Mouse (Mus musculus): Measurements from ENCODE around the gene Epb41. TPM values are rescaled to one million over a fixed set of nuclear protein-coding genes. Genes with fewer than 3 reads are reported as not detected.

Epb41 gene
- 136 and 158 TPM in 2 replicates for polyA plus RNA-seq (2016; fragmentation: Nextera tagmentation; extraction: Ambion mirVana)

DNA sequence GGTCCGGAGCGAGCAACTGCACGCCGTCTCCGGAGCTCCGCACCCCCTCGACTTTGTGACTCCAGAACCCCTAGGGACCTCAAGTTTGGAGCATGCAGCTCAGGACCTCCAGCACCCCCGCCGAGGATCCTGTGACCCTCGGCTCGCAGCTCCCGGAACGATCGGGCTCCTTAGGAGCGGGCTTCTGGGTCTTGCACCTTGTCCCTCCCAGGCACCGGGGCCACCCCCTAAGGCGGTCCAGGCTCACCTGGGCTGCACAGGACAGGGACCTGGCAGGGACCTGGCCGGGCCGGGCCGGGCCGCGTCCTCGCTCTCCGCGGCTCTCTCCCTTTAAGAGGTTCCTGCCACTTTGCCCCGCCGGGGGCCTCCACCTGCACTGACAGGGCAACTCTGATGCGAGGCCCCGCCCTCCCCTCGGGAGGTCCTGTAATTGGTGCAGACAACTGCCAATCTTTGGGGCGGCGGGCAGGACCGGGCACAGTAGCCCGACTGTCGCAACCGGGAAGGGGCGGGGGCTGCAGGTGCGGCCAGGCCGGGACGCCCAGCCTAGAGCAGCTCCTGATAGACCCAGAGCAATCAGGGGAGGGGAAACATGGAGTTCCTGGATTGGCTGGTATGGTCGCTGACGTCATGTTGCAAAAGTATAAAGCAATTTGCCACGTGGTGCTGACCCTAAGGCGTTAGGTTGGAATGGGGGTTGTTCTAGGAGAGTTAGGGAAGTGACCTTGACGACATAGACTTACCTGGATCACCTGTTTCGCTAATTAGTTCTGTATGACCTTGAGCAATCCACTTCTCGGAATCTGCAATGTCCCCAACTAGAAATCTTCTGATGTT lies at the start of gene Epb41:
Epb41 (minus strand) TSS at position 389 of the 837 bp plus-strand sequence.
- H3K27ac ChIP-seq, result no peak within 1 kb of the TSS
- H3K4me2 ChIP-seq, result peak within 1 kb of the TSS; percentile 100
- peak within 1 kb of the TSS; percentile 66 for H3K9ac ChIP-seq
- H3K27me3 ChIP-seq, result peaks cover 89% of the 10 kb centered on the region
- H3K4me3 ChIP-seq (replicated peaks), result peak within 1 kb of the TSS; percentile 65
- no peaks in the 10 kb centered on the region for H3K9me3 ChIP-seq
- peak; percentile 91 for ATAC-seq (ENCODE audit: low FRiP score)
- H3K4me1 ChIP-seq, result peaks cover 33% of the 10 kb centered on the region
- 2% methylated on average over 41 of the region's 47 CpGs for WGBS
- H3K36me3 ChIP-seq (replicated peaks), result no peaks in the 10 kb centered on the region

DNA sequence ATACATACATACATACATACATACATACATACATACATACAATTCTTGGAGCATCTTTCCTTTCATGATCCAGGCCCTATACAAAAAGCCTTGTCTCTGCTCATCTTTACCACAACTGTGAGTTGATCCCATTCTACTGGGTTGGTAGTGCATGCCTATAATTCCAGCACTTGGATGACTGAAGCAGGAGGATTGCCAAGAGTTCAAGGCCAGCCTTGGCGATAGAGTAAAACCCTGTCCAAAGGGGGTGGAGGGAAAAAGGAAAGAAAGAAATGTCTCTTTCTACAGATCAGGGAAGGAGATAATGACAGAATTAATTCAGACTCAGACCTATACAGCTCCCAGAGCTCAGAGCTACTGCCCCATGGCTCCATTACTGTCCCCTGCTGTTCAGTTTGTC lies 48.0 kb upstream of the Epb41 start:
- Histone ChIP-seq H3K4me3 (replicated peaks) (no peak overlapping the region), H3K4me2 (no peak overlapping the region), H3K27ac (no peak overlapping the region), H3K9me3 (no peaks in the 10 kb centered on the region), H3K9ac (no peak overlapping the region), H3K4me1 (no peaks in the 10 kb centered on the region), H3K36me3 (replicated peaks) (no peaks in the 10 kb centered on the region), H3K27me3 (peaks cover 9% of the 10 kb centered on the region; the same call in 1 of the 2 replicates)
- ATAC-seq (ENCODE audit: low FRiP score), result no peak
- WGBS, result 93% methylated on average over 1 of the region's 1 CpGs

DNA sequence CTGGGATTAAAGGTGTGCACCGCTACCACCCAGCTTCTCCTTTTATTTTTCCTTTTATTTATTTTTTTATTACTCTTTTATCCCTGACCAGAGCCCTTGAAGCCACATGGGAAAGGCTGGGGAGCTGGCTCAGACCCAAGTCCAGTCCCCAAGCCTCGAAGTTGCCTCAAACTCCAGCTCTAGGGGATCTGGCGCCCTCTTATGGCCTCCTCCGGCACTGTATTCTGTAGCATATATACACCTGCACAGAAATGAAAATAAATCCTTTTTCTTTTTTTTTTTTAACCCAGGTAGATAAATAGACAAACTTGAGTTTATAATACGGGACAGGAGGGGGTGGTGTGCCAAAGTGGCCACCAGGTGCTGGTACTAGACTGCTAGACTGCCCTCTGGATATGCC lies 46.6 kb upstream of the Epb41 start:
- no peak overlapping the region for H3K27ac ChIP-seq
- H3K4me3 ChIP-seq (replicated peaks), result no peak overlapping the region
- H3K9ac ChIP-seq, result no peak overlapping the region
- no peaks in the 10 kb centered on the region for H3K9me3 ChIP-seq
- ATAC-seq (ENCODE audit: low FRiP score), result no peak
- no peaks in the 10 kb centered on the region for H3K36me3 ChIP-seq (replicated peaks)
- WGBS, result 82% methylated on average over 5 of the region's 5 CpGs
- H3K4me1 ChIP-seq, result no peaks in the 10 kb centered on the region
- no peak overlapping the region for H3K4me2 ChIP-seq
- peaks cover 16% of the 10 kb centered on the region; the same call in 1 of the 2 replicates for H3K27me3 ChIP-seq

DNA sequence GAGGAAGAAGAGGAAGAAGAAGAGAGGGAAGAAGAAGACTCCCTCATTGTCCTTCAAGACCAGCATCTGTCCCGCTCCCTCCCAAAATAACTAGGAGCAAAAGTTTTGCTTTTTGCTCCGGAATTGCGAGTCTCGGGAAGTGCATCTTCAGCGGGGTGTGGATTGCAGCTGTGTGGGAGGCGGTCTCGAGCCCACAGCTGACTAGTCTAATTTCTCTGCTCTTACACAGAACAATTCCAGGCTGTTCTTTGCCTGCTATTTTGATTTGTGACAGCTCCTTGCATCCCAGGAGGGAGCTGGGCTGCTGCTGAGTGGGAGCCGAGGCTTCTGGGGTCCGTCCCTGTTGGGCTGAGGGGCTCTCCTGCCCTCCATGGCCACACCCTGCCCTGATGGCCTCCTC lies 44.4 kb upstream of the Epb41 start:
- Histone ChIP-seq H3K36me3 (replicated peaks) (no peaks in the 10 kb centered on the region), H3K27ac (no peak overlapping the region), H3K9me3 (no peaks in the 10 kb centered on the region), H3K9ac (no peak overlapping the region), H3K4me1 (no peaks in the 10 kb centered on the region), H3K4me2 (no peak overlapping the region), H3K27me3 (peaks cover 22% of the 10 kb centered on the region), H3K4me3 (replicated peaks) (no peak overlapping the region)
- no peak for ATAC-seq (ENCODE audit: low FRiP score)
- WGBS, result 68% methylated on average over 9 of the region's 9 CpGs

DNA sequence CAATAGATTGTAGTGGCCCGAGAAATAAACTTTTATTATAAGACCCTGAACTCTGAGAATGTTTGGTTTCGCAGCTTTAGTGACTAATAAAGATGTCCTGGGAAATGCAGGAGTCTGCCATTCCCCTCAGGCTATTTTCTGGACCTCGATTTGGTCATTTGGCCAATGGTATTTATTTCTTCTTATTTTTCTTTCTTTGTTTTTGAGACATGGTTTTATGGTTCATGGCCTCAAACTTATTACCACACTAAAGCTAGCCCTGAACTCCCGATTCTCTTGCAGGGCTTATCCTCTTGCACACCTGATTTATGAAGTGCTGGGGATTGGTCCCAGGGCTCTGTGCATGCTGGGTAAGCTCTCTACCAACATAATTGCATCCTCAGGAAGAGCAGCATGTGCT lies 41.2 kb upstream of the Epb41 start:
- peaks cover 15% of the 10 kb centered on the region for H3K4me1 ChIP-seq
- H3K4me2 ChIP-seq, result no peak overlapping the region
- H3K4me3 ChIP-seq (replicated peaks), result no peak overlapping the region
- H3K36me3 ChIP-seq (replicated peaks), result no peaks in the 10 kb centered on the region
- H3K9me3 ChIP-seq, result no peaks in the 10 kb centered on the region
- H3K9ac ChIP-seq, result no peak overlapping the region
- H3K27ac ChIP-seq, result no peak overlapping the region
- ATAC-seq (ENCODE audit: low FRiP score), result no peak
- 85% methylated on average over 4 of the region's 4 CpGs for WGBS
- peaks cover 39% of the 10 kb centered on the region for H3K27me3 ChIP-seq

- H3K9ac ChIP-seq, result peak overlapping the region; percentile 18; the same call in 1 of the 2 replicates
- peaks cover 24% of the 10 kb centered on the region for H3K4me1 ChIP-seq
- H3K4me3 ChIP-seq (replicated peaks), result peak overlapping the region; percentile 31
- WGBS, result 41% methylated on average over 53 of the region's 53 CpGs
- no peaks in the 10 kb centered on the region for H3K9me3 ChIP-seq
- no peak for ATAC-seq (ENCODE audit: low FRiP score)
- peaks cover 40% of the 10 kb centered on the region for H3K27me3 ChIP-seq
- H3K36me3 ChIP-seq (replicated peaks), result no peaks in the 10 kb centered on the region
- H3K4me2 ChIP-seq, result peak overlapping the region; percentile 47
- H3K27ac ChIP-seq, result no peak overlapping the region
These were observed 38.4 kb upstream of the Epb41 start for GRCm38 (mm10) chr4:132113411-132114095.

DNA sequence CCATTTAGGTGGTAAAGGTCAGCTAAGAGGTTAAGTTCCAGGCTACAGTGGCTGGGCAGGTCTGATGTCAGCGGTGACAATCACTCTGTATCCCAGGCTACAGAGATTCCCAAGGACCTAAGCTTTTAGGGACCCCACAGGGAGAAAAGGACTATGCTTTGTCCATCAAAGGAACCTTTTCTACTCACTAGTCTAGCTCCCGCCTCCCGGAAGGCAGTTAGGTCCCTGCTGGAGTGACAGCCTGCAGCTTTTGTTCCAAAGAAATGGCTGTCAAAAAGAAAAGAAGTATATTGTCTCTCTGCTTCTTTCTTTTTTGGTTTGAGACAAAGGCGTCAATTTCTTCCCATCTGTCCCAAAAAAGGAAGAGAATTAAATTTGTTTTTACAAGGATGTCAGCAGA lies 36.1 kb upstream of the Epb41 start:
- no peak overlapping the region for H3K4me3 ChIP-seq (replicated peaks)
- H3K9me3 ChIP-seq, result no peaks in the 10 kb centered on the region
- no peak for ATAC-seq (ENCODE audit: low FRiP score)
- H3K36me3 ChIP-seq (replicated peaks), result no peaks in the 10 kb centered on the region
- no peak overlapping the region for H3K9ac ChIP-seq
- no peak overlapping the region for H3K4me2 ChIP-seq
- H3K27me3 ChIP-seq, result peaks cover 31% of the 10 kb centered on the region
- 22% methylated on average over 4 of the region's 4 CpGs for WGBS
- no peak overlapping the region for H3K27ac ChIP-seq
- H3K4me1 ChIP-seq, result peaks cover 24% of the 10 kb centered on the region

DNA sequence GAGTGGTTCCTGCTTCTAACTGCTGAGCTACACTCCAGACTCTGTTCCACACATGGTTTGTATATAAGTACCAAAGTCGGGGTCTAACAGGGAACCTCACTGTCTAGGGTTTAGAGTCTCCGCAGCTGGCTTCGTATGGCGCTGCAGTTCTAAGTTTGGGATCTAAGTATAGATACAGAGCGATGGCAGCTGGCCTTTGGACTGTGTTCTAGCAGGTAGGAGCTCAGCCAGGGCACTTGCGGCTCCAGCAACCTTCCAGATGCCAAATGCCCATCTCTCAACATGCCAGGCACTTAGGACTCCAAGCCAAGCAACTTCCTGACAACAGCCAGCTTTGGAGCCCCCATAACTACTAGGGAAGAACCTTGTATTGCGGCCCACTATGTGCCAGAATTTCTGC lies 33.1 kb upstream of the Epb41 start:
- Histone ChIP-seq H3K4me3 (replicated peaks) (no peak overlapping the region), H3K36me3 (replicated peaks) (no peaks in the 10 kb centered on the region), H3K4me2 (no peak overlapping the region), H3K9me3 (no peaks in the 10 kb centered on the region), H3K27ac (no peak overlapping the region), H3K4me1 (peaks cover 18% of the 10 kb centered on the region), H3K9ac (no peak overlapping the region), H3K27me3 (peaks cover 12% of the 10 kb centered on the region)
- ATAC-seq (ENCODE audit: low FRiP score), result no peak
- 95% methylated on average over 7 of the region's 7 CpGs for WGBS

- H3K9ac ChIP-seq, result no peak overlapping the region
- H3K27ac ChIP-seq, result no peak overlapping the region
- H3K36me3 ChIP-seq (replicated peaks), result no peaks in the 10 kb centered on the region
- no peak for ATAC-seq (ENCODE audit: low FRiP score)
- H3K9me3 ChIP-seq, result no peaks in the 10 kb centered on the region
- H3K4me2 ChIP-seq, result no peak overlapping the region
- 42% methylated on average over 3 of the region's 3 CpGs for WGBS
- no peak overlapping the region for H3K4me3 ChIP-seq (replicated peaks)
- no peaks in the 10 kb centered on the region for H3K4me1 ChIP-seq
- H3K27me3 ChIP-seq, result 0 out of 2 replicates have a peak, but pooled peaks cover 4% of the 10 kb centered on the region
These were observed 26.0 kb upstream of the Epb41 start for GRCm38 (mm10) chr4:132101152-132101551.

DNA sequence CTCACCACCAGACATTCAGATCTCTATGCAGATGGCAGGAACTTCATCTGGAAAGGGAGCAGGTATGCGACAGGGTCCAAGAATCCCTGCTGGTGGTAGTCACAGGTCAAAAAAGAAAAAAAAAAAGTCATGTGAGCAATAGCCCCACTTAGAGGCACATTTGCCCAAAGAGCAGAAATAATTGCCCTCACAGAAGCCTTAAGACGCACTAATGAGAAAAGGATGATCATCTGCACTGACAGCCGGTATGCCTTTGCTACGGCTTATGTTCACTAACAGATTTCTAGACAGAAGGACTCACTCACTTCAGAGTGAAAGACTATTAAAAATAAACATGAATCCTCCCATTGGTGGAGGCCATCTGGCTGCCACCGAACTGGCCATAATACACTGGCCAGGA lies 24.4 kb upstream of the Epb41 start:
- 77% methylated on average over 5 of the region's 5 CpGs for WGBS
- Histone ChIP-seq H3K27me3 (0 out of 2 replicates have a peak, but pooled peaks cover 4% of the 10 kb centered on the region), H3K4me1 (no peaks in the 10 kb centered on the region), H3K4me3 (replicated peaks) (no peak overlapping the region), H3K27ac (no peak overlapping the region), H3K36me3 (replicated peaks) (no peaks in the 10 kb centered on the region), H3K9ac (no peak overlapping the region), H3K9me3 (no peaks in the 10 kb centered on the region), H3K4me2 (no peak overlapping the region)
- ATAC-seq (ENCODE audit: low FRiP score), result no peak

DNA sequence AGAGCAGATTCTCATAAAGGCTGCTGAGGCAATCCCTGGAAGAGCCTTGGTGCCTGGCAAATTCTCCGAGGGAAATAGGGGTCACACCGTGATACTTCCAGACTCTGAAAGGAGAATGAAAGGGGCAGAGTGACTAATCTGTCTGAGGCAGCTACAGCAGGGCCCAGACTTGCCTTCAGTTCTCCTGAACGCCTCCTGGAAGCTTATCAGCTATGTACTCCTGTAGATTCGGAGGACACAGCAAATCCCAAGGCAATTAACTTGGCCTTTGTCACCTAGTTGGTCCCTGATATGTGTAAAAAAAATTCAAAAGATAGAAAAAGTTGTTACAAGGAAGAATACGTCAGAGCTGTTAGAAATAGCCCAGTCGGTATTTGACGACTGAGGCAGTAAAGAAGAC lies 19.9 kb upstream of the Epb41 start:
- H3K9ac ChIP-seq, result no peak overlapping the region
- H3K27me3 ChIP-seq, result 0 out of 2 replicates have a peak, but pooled peaks cover 4% of the 10 kb centered on the region
- no peak overlapping the region for H3K27ac ChIP-seq
- ATAC-seq (ENCODE audit: low FRiP score), result no peak
- no peaks in the 10 kb centered on the region for H3K4me1 ChIP-seq
- no peaks in the 10 kb centered on the region for H3K36me3 ChIP-seq (replicated peaks)
- 83% methylated on average over 7 of the region's 7 CpGs for WGBS
- no peak overlapping the region for H3K4me2 ChIP-seq
- H3K4me3 ChIP-seq (replicated peaks), result no peak overlapping the region
- no peaks in the 10 kb centered on the region for H3K9me3 ChIP-seq

GRCm38 (mm10) chr4:132093928-132094327 lies 18.8 kb upstream of the Epb41 start:
- no peaks in the 10 kb centered on the region for H3K9me3 ChIP-seq
- no peak overlapping the region for H3K9ac ChIP-seq
- H3K27ac ChIP-seq, result no peak overlapping the region
- H3K4me2 ChIP-seq, result no peak overlapping the region
- ATAC-seq (ENCODE audit: low FRiP score), result no peak
- 93% methylated on average over 5 of the region's 5 CpGs for WGBS
- H3K36me3 ChIP-seq (replicated peaks), result no peaks in the 10 kb centered on the region
- H3K27me3 ChIP-seq, result 0 out of 2 replicates have a peak, but pooled peaks cover 4% of the 10 kb centered on the region
- H3K4me3 ChIP-seq (replicated peaks), result no peak overlapping the region
- no peaks in the 10 kb centered on the region for H3K4me1 ChIP-seq
